Mouse (Mus musculus): ENCODE measurements around the gene Pear1. TPM values are rescaled to one million over a fixed set of nuclear protein-coding genes. Genes with fewer than 3 reads are reported as not detected.

The Pear1 gene
- polyA plus RNA-seq, 1 experiment from 2014 or later: 12.6 TPM

DNA sequence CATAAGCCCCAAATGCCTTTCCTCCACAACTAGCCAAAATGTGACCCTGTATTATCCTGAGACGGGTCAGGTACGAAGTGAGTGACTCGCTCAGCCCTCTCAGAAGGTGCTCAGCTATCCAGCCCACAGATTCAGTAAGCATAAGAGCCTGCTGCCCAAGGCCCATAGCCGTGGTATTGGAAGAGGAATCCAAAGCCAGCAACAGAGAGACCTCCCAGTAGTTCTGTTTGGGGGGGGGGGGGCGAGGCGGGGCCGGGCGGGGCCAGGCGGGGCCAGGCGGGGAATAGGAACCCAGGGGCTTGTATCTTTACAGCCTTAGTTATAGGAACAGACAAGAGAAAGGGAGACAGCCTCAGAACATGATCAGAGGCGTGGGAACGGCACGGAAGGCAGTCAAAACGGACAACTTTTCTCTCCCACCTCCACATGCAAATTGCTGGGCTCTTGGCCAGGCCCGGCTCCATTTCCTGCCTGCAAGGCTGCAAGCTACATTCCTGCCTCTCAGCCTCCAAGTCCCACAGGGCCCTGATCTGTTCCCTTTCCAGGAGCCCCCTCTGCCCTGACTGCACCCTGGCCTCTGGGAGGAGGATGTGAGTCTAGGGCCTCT lies 60.3 kb downstream of the Pear1 start:
- Histone ChIP-seq H3K4me1 (peaks cover 17% of the 10 kb centered on the region), H3K27me3 (peaks cover 65% of the 10 kb centered on the region), H3K9ac (replicated peaks) (no peak overlapping the region), H3K4me3 (no peak overlapping the region), H3K4me2 (replicated peaks) (no peak overlapping the region), H3K9me3 (no peaks in the 10 kb centered on the region), H3K27ac (replicated peaks) (no peak overlapping the region), H3K36me3 (no peaks in the 10 kb centered on the region)
- no peak for ATAC-seq (ENCODE audit: low FRiP score, low read depth)
- WGBS: 25% methylated on average over 14 of the region's 15 CpGs

DNA sequence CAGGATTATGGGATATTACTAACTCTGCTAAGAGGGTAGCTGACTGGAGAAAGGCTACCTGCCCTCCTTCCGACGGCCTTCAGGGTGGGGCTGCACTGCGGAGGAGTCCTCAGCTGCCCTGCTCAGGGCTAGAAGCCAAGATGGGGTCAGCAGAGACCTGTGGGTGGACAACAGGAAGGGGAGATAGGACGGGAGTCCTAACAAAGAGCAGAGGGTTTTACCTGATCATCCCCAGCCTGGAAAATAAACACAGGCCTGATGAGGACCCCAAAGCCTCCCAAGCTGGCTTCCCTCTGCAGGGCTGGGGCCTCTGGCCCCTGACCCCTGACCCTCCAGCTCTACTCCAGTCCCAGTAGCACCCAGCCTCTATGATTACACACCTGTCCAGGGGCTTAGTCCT lies 60.9 kb downstream of the Pear1 start:
- H3K9me3 ChIP-seq: no peaks in the 10 kb centered on the region
- H3K9ac ChIP-seq (replicated peaks): no peak overlapping the region
- WGBS: 63% methylated on average over 4 of the region's 4 CpGs
- ATAC-seq (ENCODE audit: low FRiP score, low read depth): no peak
- no peak overlapping the region for H3K27ac ChIP-seq (replicated peaks)
- H3K36me3 ChIP-seq: no peaks in the 10 kb centered on the region
- H3K4me2 ChIP-seq (replicated peaks): no peak overlapping the region
- peaks cover 16% of the 10 kb centered on the region for H3K4me1 ChIP-seq
- no peak overlapping the region for H3K4me3 ChIP-seq
- peaks cover 62% of the 10 kb centered on the region for H3K27me3 ChIP-seq

DNA sequence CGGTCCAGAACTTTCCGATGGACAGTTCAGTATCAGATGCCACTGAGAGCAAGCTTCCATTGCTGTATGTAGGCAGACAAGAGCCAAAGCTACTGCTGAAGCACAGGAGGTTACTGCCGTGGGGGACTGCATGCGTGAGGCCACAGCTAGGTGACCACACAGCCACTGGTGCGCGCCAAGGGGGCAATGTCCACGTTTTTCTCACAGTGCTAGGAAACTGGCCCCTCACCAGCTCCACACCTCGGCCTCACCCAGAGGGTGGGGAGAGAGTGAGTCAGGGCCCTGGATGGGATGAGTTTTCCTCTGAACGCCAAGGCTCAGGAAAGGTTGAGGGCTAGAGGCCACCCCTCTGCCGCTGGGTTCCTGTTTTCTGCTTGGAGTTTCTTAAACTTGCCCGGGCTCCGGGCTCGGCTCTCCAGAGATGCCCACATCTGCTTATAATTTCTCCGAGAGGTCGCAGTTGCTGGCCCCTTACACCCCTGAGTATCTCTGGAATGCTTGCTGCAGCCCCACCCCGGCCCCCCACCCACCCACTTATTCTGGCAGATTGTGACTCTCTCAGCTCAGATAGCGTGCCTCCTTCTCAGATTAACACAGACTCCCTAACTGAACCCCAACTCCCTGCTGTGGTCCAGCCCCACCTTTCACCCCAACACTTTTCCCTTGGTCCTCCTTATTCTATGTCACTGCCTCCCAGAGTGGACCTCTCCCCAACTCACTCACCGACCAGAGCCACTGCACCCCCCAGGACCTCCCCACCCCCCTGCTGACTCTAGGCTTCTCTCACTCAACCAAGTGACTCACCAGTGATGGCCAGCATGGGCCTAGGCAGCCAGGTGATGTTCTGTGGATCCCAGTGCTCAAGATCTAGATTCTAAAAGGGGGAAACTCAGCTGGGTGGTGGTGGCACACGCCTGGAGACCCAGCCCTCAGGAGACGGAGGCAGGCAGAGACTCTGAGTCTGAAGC lies 62.4 kb downstream of the Pear1 start:
- WGBS: 75% methylated on average over 20 of the region's 20 CpGs
- ATAC-seq (ENCODE audit: low FRiP score, low read depth): no peak
- Histone ChIP-seq H3K27ac (replicated peaks) (no peak overlapping the region), H3K4me1 (peaks cover 16% of the 10 kb centered on the region), H3K9ac (replicated peaks) (no peak overlapping the region), H3K4me3 (no peak overlapping the region), H3K27me3 (peaks cover 62% of the 10 kb centered on the region), H3K36me3 (no peaks in the 10 kb centered on the region), H3K9me3 (no peaks in the 10 kb centered on the region), H3K4me2 (replicated peaks) (no peak overlapping the region)

DNA sequence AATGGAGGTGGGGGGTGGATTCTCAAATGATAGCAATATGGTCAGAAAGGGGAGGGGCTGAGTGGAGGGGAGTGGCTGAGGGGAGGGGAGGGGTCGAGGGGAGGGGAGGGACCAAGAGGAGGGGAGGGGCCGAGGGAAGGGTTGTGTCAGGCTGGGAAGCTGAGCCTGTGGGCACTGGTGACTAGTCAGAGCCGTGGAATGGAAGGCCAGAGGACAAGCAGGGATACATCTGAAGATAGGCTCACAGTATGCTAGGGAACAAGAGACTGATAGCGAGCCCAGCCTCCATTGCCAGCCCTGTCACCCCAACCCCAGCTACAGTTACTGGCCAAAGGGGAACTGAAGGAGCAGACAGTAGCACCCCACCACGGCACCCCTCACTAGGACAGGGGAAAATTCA lies 65.5 kb downstream of the Pear1 start:
- no peaks in the 10 kb centered on the region for H3K36me3 ChIP-seq
- H3K27ac ChIP-seq (replicated peaks): no peak overlapping the region
- peaks cover 12% of the 10 kb centered on the region for H3K4me1 ChIP-seq
- ATAC-seq (ENCODE audit: low FRiP score, low read depth): no peak
- 57% methylated on average over 4 of the region's 5 CpGs for WGBS
- no peak overlapping the region for H3K9ac ChIP-seq (replicated peaks)
- H3K27me3 ChIP-seq: peaks cover 65% of the 10 kb centered on the region
- no peak overlapping the region for H3K4me2 ChIP-seq (replicated peaks)
- H3K9me3 ChIP-seq: no peaks in the 10 kb centered on the region
- no peak overlapping the region for H3K4me3 ChIP-seq

DNA sequence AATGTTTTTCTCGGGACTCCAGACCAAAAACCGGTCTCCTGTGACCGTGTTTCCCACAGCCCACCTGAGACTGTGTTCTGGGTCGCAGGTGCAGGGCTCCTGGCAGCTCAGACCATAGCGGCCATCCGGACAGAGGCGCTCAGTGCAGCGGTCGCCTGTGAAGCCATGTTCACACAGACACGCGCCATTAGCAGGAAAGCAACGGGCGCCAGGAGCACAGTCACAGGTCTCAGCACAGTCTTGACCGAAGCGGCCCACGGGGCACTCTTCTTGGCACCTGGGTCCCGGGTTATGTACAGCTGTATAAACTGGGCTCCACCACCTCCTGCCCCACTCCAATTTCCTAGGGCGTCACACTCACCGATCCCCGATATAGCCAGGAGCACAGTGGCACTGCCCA lies 67.6 kb downstream of the Pear1 start:
- Histone ChIP-seq H3K4me3 (0 out of 2 replicates have a peak overlapping the region, but pooled peaks have one; percentile 22), H3K27ac (replicated peaks) (no peak overlapping the region), H3K9me3 (no peaks in the 10 kb centered on the region), H3K4me1 (peaks cover 6% of the 10 kb centered on the region; the same call in 1 of the 2 replicates), H3K36me3 (no peaks in the 10 kb centered on the region), H3K27me3 (peaks cover 60% of the 10 kb centered on the region), H3K9ac (replicated peaks) (no peak overlapping the region), H3K4me2 (replicated peaks) (peak overlapping the region; percentile 50)
- 49% methylated on average over 20 of the region's 20 CpGs for WGBS
- no peak for ATAC-seq (ENCODE audit: low FRiP score, low read depth)

DNA sequence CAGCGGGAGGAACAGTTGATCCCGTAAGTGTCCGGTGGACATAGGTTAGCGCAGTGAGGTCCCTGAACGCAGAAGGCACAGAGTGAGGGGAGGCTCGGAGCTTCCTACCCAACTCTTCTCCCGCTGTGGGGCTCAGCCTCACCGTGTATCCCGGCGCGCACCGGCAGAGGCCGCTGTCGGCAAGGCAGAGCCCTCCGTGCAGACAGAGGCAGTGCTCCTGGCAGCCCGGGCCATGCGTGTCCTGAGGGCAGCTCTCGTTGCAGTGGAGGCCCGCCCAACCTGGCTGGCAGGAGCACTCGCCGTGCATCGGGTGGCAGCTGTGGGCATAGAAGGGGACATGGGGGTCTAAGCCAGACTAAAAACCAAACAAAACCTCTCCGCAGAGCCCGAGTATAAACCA lies 68.1 kb downstream of the Pear1 start:
- peak overlapping the region; percentile 47; the same call in 1 of the 2 replicates for H3K9ac ChIP-seq (replicated peaks)
- H3K9me3 ChIP-seq: no peaks in the 10 kb centered on the region
- H3K36me3 ChIP-seq: no peaks in the 10 kb centered on the region
- peak overlapping the region; percentile 50 for H3K4me2 ChIP-seq (replicated peaks)
- peaks cover 6% of the 10 kb centered on the region; the same call in 1 of the 2 replicates for H3K4me1 ChIP-seq
- H3K4me3 ChIP-seq: peak overlapping the region; percentile 22; the same call in 1 of the 2 replicates
- 4% methylated on average over 24 of the region's 24 CpGs for WGBS
- peaks cover 55% of the 10 kb centered on the region for H3K27me3 ChIP-seq
- ATAC-seq (ENCODE audit: low FRiP score, low read depth): peak; percentile 84
- no peak overlapping the region for H3K27ac ChIP-seq (replicated peaks)

DNA sequence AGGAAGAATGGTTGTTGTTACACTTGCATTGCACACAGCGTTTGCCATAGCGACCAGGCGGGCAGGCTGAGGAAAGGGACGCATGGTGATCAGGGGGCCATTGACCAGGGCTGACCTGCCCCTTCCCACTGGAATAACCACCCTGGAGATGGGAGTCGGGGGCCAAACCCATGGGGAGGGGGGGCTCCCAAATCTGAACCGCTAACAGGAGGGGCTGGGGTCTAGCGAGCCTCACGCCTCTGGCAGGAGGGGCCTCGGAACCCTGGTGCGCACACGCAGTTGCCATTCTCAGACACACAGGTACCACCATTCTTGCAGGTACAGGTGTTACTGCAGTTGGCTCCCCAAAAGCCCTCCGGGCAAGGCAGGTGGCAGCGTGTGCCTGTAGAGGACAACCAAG lies 70.3 kb downstream of the Pear1 start:
- Histone ChIP-seq H3K27me3 (peaks cover 62% of the 10 kb centered on the region), H3K4me3 (no peak overlapping the region), H3K9me3 (no peaks in the 10 kb centered on the region), H3K27ac (replicated peaks) (no peak overlapping the region), H3K9ac (replicated peaks) (no peak overlapping the region), H3K4me1 (peaks cover 6% of the 10 kb centered on the region; the same call in 1 of the 2 replicates), H3K36me3 (no peaks in the 10 kb centered on the region), H3K4me2 (replicated peaks) (no peak overlapping the region)
- whole genome bisulfite sequencing: 84% methylated on average over 13 of the region's 13 CpGs
- ATAC-seq (ENCODE audit: low FRiP score, low read depth): no peak

DNA sequence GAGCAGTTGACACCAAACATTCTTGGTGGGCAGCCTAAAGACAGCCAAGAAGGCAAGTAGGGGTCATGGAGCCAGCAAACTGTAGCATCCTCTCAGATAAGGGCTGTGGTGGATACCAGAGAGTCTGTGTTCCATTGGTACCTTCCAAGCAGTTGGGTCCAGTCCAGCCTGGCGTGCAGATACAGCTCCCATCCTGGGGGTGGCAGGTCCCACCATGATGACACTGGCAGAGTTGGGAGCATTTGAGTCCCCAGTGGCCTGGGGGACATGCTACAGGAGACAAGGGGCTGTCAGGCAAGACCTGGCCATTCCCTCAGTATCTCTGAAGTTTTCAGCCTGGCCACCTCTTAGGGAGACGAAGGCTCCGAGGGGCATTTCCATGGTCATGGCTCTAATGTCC lies 71.5 kb downstream of the Pear1 start:
- Histone ChIP-seq H3K4me3 (no peak overlapping the region), H3K27ac (replicated peaks) (no peak overlapping the region), H3K36me3 (no peaks in the 10 kb centered on the region), H3K9me3 (no peaks in the 10 kb centered on the region), H3K9ac (replicated peaks) (no peak overlapping the region), H3K4me1 (peaks cover 6% of the 10 kb centered on the region; the same call in 1 of the 2 replicates), H3K4me2 (replicated peaks) (no peak overlapping the region), H3K27me3 (peaks cover 53% of the 10 kb centered on the region)
- WGBS: 91% methylated on average over 3 of the region's 3 CpGs
- ATAC-seq (ENCODE audit: low FRiP score, low read depth): no peak

DNA sequence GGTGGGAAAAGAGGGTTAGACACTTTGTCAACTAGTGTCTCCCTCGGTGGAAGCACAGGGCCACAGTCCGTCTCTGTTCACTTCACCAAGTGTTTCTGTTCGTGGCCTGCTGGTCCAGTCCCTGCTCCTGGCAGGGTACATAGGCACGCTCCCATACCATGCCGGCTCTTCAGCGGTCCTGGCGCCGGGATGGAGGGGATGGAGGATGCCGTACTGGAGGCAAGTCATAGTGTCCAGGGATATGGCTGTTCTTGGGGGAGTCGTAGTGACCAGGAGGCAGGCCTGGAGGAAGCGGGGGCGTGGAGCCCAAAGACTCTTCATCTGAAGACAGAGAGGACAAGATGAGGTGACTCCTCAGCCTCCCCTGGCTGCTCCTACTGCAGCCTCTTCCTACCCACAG lies 74.1 kb downstream of the Pear1 start:
- Histone ChIP-seq H3K27ac (replicated peaks) (no peak overlapping the region), H3K27me3 (peaks cover 27% of the 10 kb centered on the region), H3K36me3 (no peaks in the 10 kb centered on the region), H3K9ac (replicated peaks) (no peak overlapping the region), H3K4me1 (peaks cover 5% of the 10 kb centered on the region), H3K9me3 (no peaks in the 10 kb centered on the region), H3K4me2 (replicated peaks) (no peak overlapping the region), H3K4me3 (no peak overlapping the region)
- 86% methylated on average over 12 of the region's 12 CpGs for WGBS
- ATAC-seq (ENCODE audit: low FRiP score, low read depth): no peak

DNA sequence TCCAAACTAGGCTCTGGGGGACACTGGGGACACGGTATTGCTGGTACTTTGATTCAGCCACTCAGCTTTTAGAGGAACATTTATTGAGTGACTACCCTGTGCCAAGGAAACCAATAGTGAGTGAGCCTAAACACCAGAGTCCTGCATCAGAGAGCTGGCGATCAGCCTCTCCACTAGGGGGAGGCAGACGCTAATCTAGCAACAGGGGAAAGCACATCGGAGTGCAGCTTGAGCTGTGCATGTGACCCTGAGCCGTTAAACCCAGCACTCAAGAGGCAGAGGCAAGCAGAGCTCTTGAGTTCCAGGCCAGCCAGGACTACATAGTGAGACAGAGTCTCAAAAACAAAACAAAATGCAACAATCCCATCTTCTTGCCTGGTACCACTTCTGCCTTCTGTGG lies 75.1 kb downstream of the Pear1 start:
- H3K4me3 ChIP-seq: no peak overlapping the region
- no peaks in the 10 kb centered on the region for H3K9me3 ChIP-seq
- no peak overlapping the region for H3K4me2 ChIP-seq (replicated peaks)
- no peaks in the 10 kb centered on the region for H3K36me3 ChIP-seq
- no peak overlapping the region for H3K27ac ChIP-seq (replicated peaks)
- H3K4me1 ChIP-seq: peaks cover 9% of the 10 kb centered on the region
- no peak overlapping the region for H3K9ac ChIP-seq (replicated peaks)
- peaks cover 17% of the 10 kb centered on the region for H3K27me3 ChIP-seq
- no peak for ATAC-seq (ENCODE audit: low FRiP score, low read depth)
- 14% methylated on average over 5 of the region's 5 CpGs for WGBS

DNA sequence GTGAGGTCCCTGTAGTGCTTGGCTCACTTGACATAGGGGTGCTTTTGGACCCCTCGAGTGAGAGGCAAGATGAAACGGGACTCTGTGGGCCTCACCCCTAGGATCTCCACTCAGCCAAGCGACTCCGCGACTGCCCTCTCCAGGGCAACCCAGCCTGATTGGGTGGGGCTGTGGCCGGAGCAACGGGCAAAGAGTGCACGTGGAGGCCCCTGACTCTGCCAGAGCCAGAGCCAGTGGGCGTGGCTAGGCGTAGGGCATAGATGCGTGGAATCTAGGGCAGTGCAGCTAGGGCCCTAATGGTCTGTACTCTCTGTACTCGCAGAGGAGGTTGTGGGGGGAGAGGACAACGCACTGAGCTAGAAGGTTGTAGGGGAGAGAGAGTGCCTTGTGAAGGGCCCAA lies 75.7 kb downstream of the Pear1 start, which contains the start of gene Lrrc71:
Lrrc71 (minus strand) TSS at position 195 of the 400 bp plus-strand sequence.
- no peak within 1 kb of the TSS for H3K4me3 ChIP-seq
- no peaks in the 10 kb centered on the region for H3K36me3 ChIP-seq
- peaks cover 9% of the 10 kb centered on the region for H3K4me1 ChIP-seq
- no peak within 1 kb of the TSS for H3K27ac ChIP-seq (replicated peaks)
- H3K27me3 ChIP-seq: peaks cover 11% of the 10 kb centered on the region
- H3K9me3 ChIP-seq: no peaks in the 10 kb centered on the region
- 48% methylated on average over 13 of the region's 13 CpGs for WGBS
- ATAC-seq (ENCODE audit: low FRiP score, low read depth): no peak
- H3K4me2 ChIP-seq (replicated peaks): no peak within 1 kb of the TSS
- H3K9ac ChIP-seq (replicated peaks): no peak within 1 kb of the TSS

DNA sequence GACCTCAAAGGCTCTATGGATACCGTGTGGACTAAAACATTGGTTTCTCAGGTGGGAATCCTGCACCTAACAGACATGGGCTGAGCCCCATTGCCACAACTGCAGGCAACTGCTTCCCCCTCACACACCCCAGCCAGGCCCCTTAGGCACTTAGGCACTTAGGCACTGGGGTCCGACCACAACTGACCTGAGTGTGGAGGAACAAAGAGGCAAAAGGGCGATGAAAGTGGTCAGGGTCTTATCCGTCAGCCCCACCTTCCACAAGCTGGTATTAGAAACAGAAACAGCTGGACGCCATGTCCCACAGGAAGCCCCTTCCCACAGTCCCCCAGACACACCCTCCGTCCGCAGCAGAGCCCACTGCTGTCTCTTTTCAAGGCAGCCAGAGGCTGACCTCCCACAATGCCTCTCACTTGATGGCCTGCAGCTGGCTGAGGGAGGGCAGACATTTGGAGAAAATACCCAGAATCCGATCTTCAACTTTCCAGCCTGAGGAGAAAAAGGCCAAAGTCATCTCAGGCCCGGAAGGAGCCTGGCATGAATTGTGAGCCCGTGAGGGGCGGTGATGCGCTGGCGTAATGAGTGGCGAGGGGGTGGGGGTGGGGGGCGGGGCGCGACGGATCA lies 79.0 kb downstream of the Pear1 start:
- Histone ChIP-seq H3K4me2 (replicated peaks) (peak overlapping the region; percentile 41), H3K4me1 (peaks cover 9% of the 10 kb centered on the region), H3K4me3 (0 out of 2 replicates have a peak overlapping the region, but pooled peaks have one; percentile 4), H3K36me3 (no peaks in the 10 kb centered on the region), H3K9me3 (no peaks in the 10 kb centered on the region), H3K27ac (replicated peaks) (no peak overlapping the region), H3K27me3 (peaks cover 4% of the 10 kb centered on the region), H3K9ac (replicated peaks) (no peak overlapping the region; the same call in 1 of the 2 replicates)
- no peak for ATAC-seq (ENCODE audit: low FRiP score, low read depth)
- WGBS: 45% methylated on average over 18 of the region's 18 CpGs

Data from midbrain, embryonic 12.5 days (tissue).